Mouse (Mus musculus) liver, embryonic 14.5 days (tissue): ENCODE data around the gene Insyn1.

Experiments used
- CTCF ChIP-seq: IDR thresholded peaks from 2 replicates; pipeline ENCODE4 v1.5.1; 2016; ENCODE audit warnings: antibody characterized with exemption, low read depth, control low read depth
- EP300 ChIP-seq: IDR thresholded peaks from 2 replicates; pipeline ENCODE4 v1.6.1; 2016; ENCODE audit warnings: antibody characterized with exemption, low read depth

GRCm38 (mm10) chr9:58449526-58449925, 38.9 kb upstream of the Insyn1 start:
- TF ChIP-seq CTCF = no peak
- no peak for TF ChIP-seq EP300
